Mouse (Mus musculus) testis, adult 2 months (tissue): ENCODE measurements around the gene Slc39a13. TPM values are rescaled to one million over a fixed set of nuclear protein-coding genes. Genes with fewer than 3 reads are reported as not detected.
A peak's percentile ranks its signal among the peaks of the same experiment; 100 is the strongest.
"Not testable (repeated sequence)": the region's sequence is repeated elsewhere in the genome, so short reads cannot be mapped to it uniquely, and the experiment has no call there.

Source experiments
- H3K27ac ChIP-seq: fragments of 200-500 bp; 2 replicates; pipeline ENCODE4 v1.5.1; 2012; ENCODE audit warnings: low read depth, low read length; ENCODE audit not compliant: control insufficient read depth, insufficient read depth
- H3K27me3 ChIP-seq: fragments of 200-500 bp; 2 replicates; pipeline ENCODE4 v1.6.1; 2012; ENCODE audit warnings: mild to moderate bottlenecking, low read length, moderate library complexity; ENCODE audit not compliant: control insufficient read depth, insufficient read depth
- H3K36me3 ChIP-seq: fragments of 200-500 bp; 2 replicates; pipeline ENCODE4 v1.6.1; 2012; ENCODE audit warnings: mild to moderate bottlenecking, low read length; ENCODE audit not compliant: control insufficient read depth, insufficient read depth
- H3K4me1 ChIP-seq: fragments of 200-500 bp; 2 replicates; pipeline ENCODE4 v1.6.1; 2012; ENCODE audit warnings: low read length; ENCODE audit not compliant: control insufficient read depth, insufficient read depth
- H3K4me3 ChIP-seq: fragments of 200-500 bp; 2 replicates; pipeline ENCODE4 v1.5.1; 2012; ENCODE audit warnings: low read depth, mild to moderate bottlenecking, low read length, moderate library complexity, mixed read lengths; ENCODE audit not compliant: control insufficient read depth
- CTCF ChIP-seq: fragments of 200-500 bp; IDR thresholded peaks from 2 replicates; pipeline ENCODE4 v1.5.1; 2012; ENCODE audit warnings: low read depth, mild to moderate bottlenecking, inconsistent platforms, low read length, moderate library complexity; ENCODE audit not compliant: control insufficient read depth, insufficient read depth, insufficient replicate concordance
- POLR2A ChIP-seq: fragments of 200-500 bp; IDR thresholded peaks from 2 replicates; pipeline ENCODE4 v1.6.1; 2012; ENCODE audit warnings: low read depth, mild to moderate bottlenecking, inconsistent platforms, low read length, moderate library complexity; ENCODE audit not compliant: control insufficient read depth
- polyA plus RNA-seq: library from polyadenylated mRNA; depleted of rRNA; stranded (reverse); fragments of >200 nt; gene quantifications from 2 replicates; pipeline ENCODE4 v1.2.3, GENCODE M21; 2012; rRNA removed

Gene Slc39a13
- polyA plus RNA-seq, 1 experiment, result 67.9 TPM

DNA sequence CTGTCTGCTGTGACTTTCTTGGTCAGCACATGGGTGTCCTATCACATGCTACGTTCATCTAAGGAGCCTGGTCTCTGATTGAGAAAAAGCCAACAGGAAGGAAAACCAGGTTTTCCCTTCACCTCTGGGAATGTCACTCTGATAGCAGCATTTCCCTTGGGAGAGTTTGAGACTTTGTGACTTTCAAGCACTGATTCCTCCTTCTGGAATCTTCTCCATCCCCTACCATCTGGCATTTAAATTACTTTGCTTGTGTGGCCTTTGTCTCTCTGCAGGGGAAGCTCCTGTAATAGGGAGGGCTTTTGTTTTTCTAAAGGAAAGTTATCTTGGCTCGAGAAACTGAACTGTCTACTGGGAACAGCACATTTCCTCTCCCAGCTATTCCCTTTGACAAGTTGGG is 47.1 kb downstream of the Slc39a13 start:
- no peak overlapping the region for H3K4me3 ChIP-seq
- no peak for TF ChIP-seq CTCF
- TF ChIP-seq POLR2A, result no peak
- no peaks in the 10 kb centered on the region for H3K27me3 ChIP-seq
- 0 out of 2 replicates have a peak, but pooled peaks cover 1% of the 10 kb centered on the region for H3K36me3 ChIP-seq
- no peaks in the 10 kb centered on the region for H3K4me1 ChIP-seq
- no peak overlapping the region for H3K27ac ChIP-seq

- not testable (repeated sequence) for H3K27me3 ChIP-seq, H3K27ac ChIP-seq, H3K36me3 ChIP-seq, H3K4me3 ChIP-seq, H3K4me1 ChIP-seq
Measured at GRCm38 (mm10) chr2:91022266-91022665, 48.0 kb downstream of the Slc39a13 start.

DNA sequence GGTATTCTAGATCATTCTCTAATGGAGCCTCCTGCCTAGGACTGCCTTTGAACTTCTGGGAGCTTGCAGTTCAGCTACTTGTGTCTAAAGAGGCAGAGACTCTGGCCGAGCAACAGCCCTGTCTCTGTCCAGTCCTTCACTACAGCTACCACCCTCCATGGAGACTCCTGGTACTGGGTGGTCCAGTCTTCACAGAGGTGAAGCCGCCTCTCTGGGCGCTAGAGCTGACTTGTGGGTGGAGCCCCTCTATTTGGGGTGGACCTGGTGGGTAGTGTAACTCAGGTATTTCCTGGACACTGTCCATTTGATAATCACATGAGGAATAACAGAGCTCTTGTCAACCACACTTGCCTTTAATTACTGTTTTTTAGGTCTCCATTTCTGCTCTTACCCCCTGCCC is 50.3 kb downstream of the Slc39a13 start:
- H3K4me3 ChIP-seq, result no peak overlapping the region
- no peak overlapping the region for H3K27ac ChIP-seq
- TF ChIP-seq CTCF (no peak), POLR2A (no peak)
- H3K36me3 ChIP-seq, result peaks cover 3% of the 10 kb centered on the region; the same call in 1 of the 2 replicates
- no peaks in the 10 kb centered on the region for H3K4me1 ChIP-seq
- H3K27me3 ChIP-seq, result no peaks in the 10 kb centered on the region

DNA sequence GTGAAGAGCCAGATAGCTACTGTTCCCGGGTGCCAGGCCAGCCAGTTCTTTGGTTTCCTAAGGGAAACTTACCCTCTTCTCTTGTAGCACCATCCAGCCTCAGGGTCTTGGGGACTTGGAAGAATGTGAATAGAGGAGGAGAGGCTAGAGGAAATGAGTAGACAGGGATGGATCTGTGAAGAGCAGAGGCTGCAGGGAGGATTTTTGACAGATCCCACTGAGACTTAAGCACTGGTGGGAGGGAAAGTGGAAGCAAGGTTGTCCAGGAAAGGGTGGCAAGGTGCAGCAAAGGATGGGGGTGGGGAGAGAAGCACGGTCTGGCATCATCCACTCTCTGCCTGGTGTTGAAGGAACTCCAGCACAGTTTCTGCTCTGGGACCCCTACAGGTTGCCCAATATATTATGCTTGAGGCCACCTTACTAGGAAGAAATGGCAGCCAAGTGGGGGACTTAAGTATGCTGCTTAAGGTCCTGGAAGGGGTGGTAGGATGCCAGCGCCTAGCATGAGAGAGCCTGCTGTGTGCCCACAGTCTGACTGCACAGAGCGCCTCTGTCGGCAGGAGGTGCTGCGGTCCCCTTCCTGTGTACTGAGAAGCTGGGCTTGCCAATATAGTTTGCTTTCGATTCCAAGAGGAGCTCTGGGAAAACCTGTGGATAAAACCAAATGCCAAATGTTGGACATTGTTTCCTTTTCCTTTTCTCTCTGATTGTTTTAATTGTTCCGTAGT is 52.0 kb downstream of the Slc39a13 start:
- no peak overlapping the region for H3K4me3 ChIP-seq
- H3K36me3 ChIP-seq, result peaks cover 4% of the 10 kb centered on the region
- H3K27me3 ChIP-seq, result no peaks in the 10 kb centered on the region
- H3K27ac ChIP-seq, result no peak overlapping the region
- H3K4me1 ChIP-seq, result no peaks in the 10 kb centered on the region
- TF ChIP-seq CTCF (no peak), POLR2A (no peak)

- no peak overlapping the region for H3K4me3 ChIP-seq
- 0 out of 2 replicates have a peak overlapping the region, but pooled peaks have one; percentile 9 for H3K27ac ChIP-seq
- no peaks in the 10 kb centered on the region for H3K4me1 ChIP-seq
- peaks cover 6% of the 10 kb centered on the region for H3K36me3 ChIP-seq
- no peaks in the 10 kb centered on the region for H3K27me3 ChIP-seq
- TF ChIP-seq CTCF (no peak), POLR2A (no peak)
Measured at GRCm38 (mm10) chr2:91015386-91015785, 54.8 kb downstream of the Slc39a13 start.

DNA sequence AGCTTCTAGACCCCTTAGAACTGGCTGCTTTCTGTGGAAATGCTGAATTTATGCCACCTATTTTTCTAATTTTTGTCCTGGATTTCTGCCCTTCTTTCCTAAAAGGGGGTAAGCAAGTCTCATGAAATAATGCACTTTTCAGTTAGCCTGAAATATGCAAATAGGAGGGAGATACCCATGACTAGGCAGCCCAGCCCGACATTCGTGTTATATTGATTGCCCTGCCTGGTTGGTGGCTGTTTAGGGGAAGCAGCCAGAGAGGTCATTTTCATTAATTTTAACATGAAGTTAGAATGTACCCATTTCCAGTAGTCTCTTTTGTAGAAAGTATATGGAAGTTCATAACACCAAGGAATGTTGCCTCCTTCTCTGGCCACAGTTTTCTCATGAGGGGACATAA is 56.3 kb downstream of the Slc39a13 start:
- Histone ChIP-seq H3K4me1 (no peaks in the 10 kb centered on the region), H3K27ac (no peak overlapping the region), H3K4me3 (no peak overlapping the region), H3K36me3 (peaks cover 6% of the 10 kb centered on the region), H3K27me3 (no peaks in the 10 kb centered on the region)
- TF ChIP-seq POLR2A (no peak), CTCF (no peak)

Other genes with a start within 250 kb of the Slc39a13 start
- 352 and 495 TPM in 2 replicates for gene Mtch2, start 223.3 kb downstream of the Slc39a13 start, polyA plus RNA-seq
- gene C1qtnf4, start 184.6 kb downstream of the Slc39a13 start, polyA plus RNA-seq, result 390 and 487 TPM in 2 replicates
- 34.5 and 35.5 TPM in 2 replicates for gene Kbtbd4, start 165.7 kb downstream of the Slc39a13 start, polyA plus RNA-seq
- gene Ndufs3, start 165.6 kb downstream of the Slc39a13 start, polyA plus RNA-seq, result 139 and 170 TPM in 2 replicates
- gene Celf1, start 130.0 kb downstream of the Slc39a13 start, polyA plus RNA-seq, result 19.1 and 19.8 TPM in 2 replicates
- gene Rapsn, start 34.8 kb downstream of the Slc39a13 start, polyA plus RNA-seq, result 6.7 and 7.1 TPM in 2 replicates
- gene Psmc3, start 16.4 kb downstream of the Slc39a13 start, polyA plus RNA-seq, result 435 and 494 TPM in 2 replicates
- 2.5 and 2.9 TPM in 2 replicates for gene Spi1, start 12.0 kb upstream of the Slc39a13 start, polyA plus RNA-seq
- 0.04 TPM in 1 of 2 replicates, not detected in the other for gene Mybpc3, start 47.7 kb upstream of the Slc39a13 start, polyA plus RNA-seq
- gene Madd, start 113.4 kb upstream of the Slc39a13 start, polyA plus RNA-seq, result 9.0 and 11.4 TPM in 2 replicates
- gene Nr1h3, start 132.4 kb upstream of the Slc39a13 start, polyA plus RNA-seq, result 20.0 and 22.8 TPM in 2 replicates
- gene Acp2, start 132.5 kb upstream of the Slc39a13 start, polyA plus RNA-seq, result 11.9 and 12.0 TPM in 2 replicates
- gene Ddb2, start 166.6 kb upstream of the Slc39a13 start, polyA plus RNA-seq, result 13.2 and 13.7 TPM in 2 replicates
- gene Pacsin3, start 185.5 kb upstream of the Slc39a13 start, polyA plus RNA-seq, result 3.9 and 5.7 TPM in 2 replicates
- gene Arfgap2, start 194.6 kb upstream of the Slc39a13 start, polyA plus RNA-seq, result 29.1 and 34.6 TPM in 2 replicates